Mouse (Mus musculus) G1E (cell line): ENCODE measurements around the gene Fndc3b. TPM values are rescaled to one million over a fixed set of nuclear protein-coding genes. Genes with fewer than 3 reads are reported as not detected.

Experiments used
- ATAC-seq: 2 replicates; pipeline ENCODE4 v1.8.0; 2016; ENCODE audit warnings: mild to moderate bottlenecking; ENCODE audit not compliant: insufficient number of reproducible peaks, poor library complexity, low FRiP score, severe bottlenecking; ENCODE audit errors: extremely low read depth
- DNase-seq: peaks from one replicate; pipeline ENCODE4 v3.0.0; 2012; ENCODE audit warnings: low spot score
- H3K27me3 ChIP-seq: 2 replicates; pipeline ENCODE4 v1.6.1; 2012; ENCODE audit warnings: mild to moderate bottlenecking, low read length, inconsistent platforms; ENCODE audit not compliant: insufficient read depth
- H3K36me3 ChIP-seq: replicated peaks from 2 replicates; pipeline ENCODE3; 2012; ENCODE audit warnings: mild to moderate bottlenecking, inconsistent platforms
- H3K4me1 ChIP-seq: 2 replicates; pipeline ENCODE4 v1.6.1; 2012; ENCODE audit warnings: low read depth, low read length, inconsistent platforms, mixed read lengths; ENCODE audit not compliant: insufficient read depth
- H3K4me3 ChIP-seq: 2 replicates; pipeline ENCODE4 v1.5.1; 2012; ENCODE audit warnings: low read depth, mild to moderate bottlenecking, inconsistent platforms, low read length, moderate library complexity, mixed read lengths
- H3K9me3 ChIP-seq: replicated peaks from 2 replicates; pipeline ENCODE4 v1.6.1; 2012; ENCODE audit warnings: inconsistent platforms
- CTCF ChIP-seq: IDR thresholded peaks from 2 replicates; pipeline ENCODE4 v1.5.1; 2012; ENCODE audit warnings: low read depth, low read length, inconsistent platforms, mixed read lengths
- GATA1 ChIP-seq: IDR thresholded peaks from 2 replicates; pipeline ENCODE4 v1.6.1; 2012; ENCODE audit warnings: borderline replicate concordance, low read length, inconsistent platforms, mixed read lengths
- GATA2 ChIP-seq: IDR thresholded peaks from 2 replicates; pipeline ENCODE4 v1.6.1; 2012; ENCODE audit warnings: low read depth, low read length, inconsistent platforms, borderline replicate concordance
- POLR2AphosphoS5 ChIP-seq: IDR thresholded peaks from 2 replicates; pipeline ENCODE4 v1.6.1; 2012; ENCODE audit warnings: low read depth, low read length, inconsistent platforms; ENCODE audit not compliant: insufficient replicate concordance
- TAL1 ChIP-seq: conservative IDR thresholded peaks from 2 replicates; pipeline ENCODE4 v1.6.1; 2012; ENCODE audit warnings: low read depth, low read length, inconsistent platforms, mixed read lengths
- polyA plus RNA-seq: library from polyadenylated mRNA; stranded (reverse); fragments of >175 nt; gene quantifications from 2 replicates; pipeline ENCODE4 v1.2.3, GENCODE M21; 2012
- total RNA-seq, 2 experiments: library from RNA; stranded (forward) in 1 of 2; stranded (reverse) in 1 of 2; fragments of 200-1000 nt in 1 of 2; fragments of >200 nt in 1 of 2; fragmentation: Nextera tagmentation in 1 of 2; gene quantifications; 2 replicates each; pipeline ENCODE4 v1.2.3; 2014 to 2017

The Fndc3b gene
- total and polyA plus RNA-seq, 3 experiments = 0.16 TPM; not detected in 2

GRCm38 (mm10) chr3:27371725-27372650 is 339.1 kb downstream of the Fndc3b start:
- peaks cover 9% of the 10 kb centered on the region; the same call in 1 of the 2 replicates for H3K27me3 ChIP-seq
- ATAC-seq = no peak
- no peaks in the 10 kb centered on the region for H3K36me3 ChIP-seq
- no peak for DNase-seq
- no peaks in the 10 kb centered on the region; the same call in 1 of the 2 replicates for H3K4me1 ChIP-seq
- no peak for TF ChIP-seq GATA2
- TF ChIP-seq CTCF = no peak
- no peak for TF ChIP-seq POLR2AphosphoS5
- no peak for TF ChIP-seq GATA1
- no peak for TF ChIP-seq TAL1
- H3K4me3 ChIP-seq = 0 out of 2 replicates have a peak overlapping the region, but pooled peaks have one; percentile 12
- H3K9me3 ChIP-seq = no peaks in the 10 kb centered on the region

GRCm38 (mm10) chr3:27371276-27371621 is 339.9 kb downstream of the Fndc3b start, which contains the start of gene Ghsr:
TSS of gene Ghsr (plus strand) at chr3:27371351.
- no peak for DNase-seq
- Histone ChIP-seq H3K4me3 (0 out of 2 replicates have a peak within 1 kb of the TSS, but pooled peaks have one; percentile 12), H3K9me3 (no peaks in the 10 kb centered on the region), H3K4me1 (no peaks in the 10 kb centered on the region; the same call in 1 of the 2 replicates), H3K36me3 (no peaks in the 10 kb centered on the region), H3K27me3 (peaks cover 9% of the 10 kb centered on the region; the same call in 1 of the 2 replicates)
- no peak for ATAC-seq
- no peak for TF ChIP-seq GATA2
- TF ChIP-seq POLR2AphosphoS5 = no peak
- no peak for TF ChIP-seq CTCF
- TF ChIP-seq GATA1 = no peak
- TF ChIP-seq TAL1 = no peak

- H3K4me3 ChIP-seq = no peak overlapping the region
- TF ChIP-seq GATA1 (no peak), CTCF (no peak), POLR2AphosphoS5 (no peak), TAL1 (no peak), GATA2 (no peak)
- ATAC-seq = no peak
- H3K27me3 ChIP-seq = peaks cover 9% of the 10 kb centered on the region; the same call in 1 of the 2 replicates
- H3K4me1 ChIP-seq = no peaks in the 10 kb centered on the region; the same call in 1 of the 2 replicates
- no peaks in the 10 kb centered on the region for H3K9me3 ChIP-seq
- no peak for DNase-seq
- no peaks in the 10 kb centered on the region for H3K36me3 ChIP-seq
Measured at GRCm38 (mm10) chr3:27370582-27371275, 340.4 kb downstream of the Fndc3b start.

DNA sequence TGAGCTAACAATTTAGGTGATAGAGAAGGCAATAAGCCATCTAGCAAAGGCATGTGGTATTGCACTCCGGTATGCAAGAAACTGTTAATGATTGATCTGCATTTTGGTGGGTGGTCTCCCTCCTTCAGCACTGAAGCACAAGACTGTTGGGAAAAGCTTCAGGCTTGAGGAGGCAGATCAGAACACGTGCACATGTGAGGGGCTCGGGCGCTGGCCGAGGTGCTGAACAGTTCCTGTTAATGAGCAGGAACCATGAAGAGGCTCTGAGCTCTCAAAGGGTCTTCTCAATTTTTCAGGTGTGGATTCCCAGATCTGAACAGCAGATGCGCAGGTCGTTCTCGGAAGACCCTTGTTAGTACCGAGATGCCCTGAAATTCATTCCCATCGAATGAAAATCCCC is 341.0 kb downstream of the Fndc3b start:
- Histone ChIP-seq H3K36me3 (no peaks in the 10 kb centered on the region), H3K27me3 (peaks cover 9% of the 10 kb centered on the region; the same call in 1 of the 2 replicates), H3K4me3 (no peak overlapping the region), H3K4me1 (no peaks in the 10 kb centered on the region; the same call in 1 of the 2 replicates), H3K9me3 (no peaks in the 10 kb centered on the region)
- DNase-seq (peak; percentile 40), ATAC-seq (no peak)
- no peak for TF ChIP-seq CTCF
- TF ChIP-seq GATA2 = no peak
- TF ChIP-seq POLR2AphosphoS5 = no peak
- TF ChIP-seq GATA1 = no peak
- no peak for TF ChIP-seq TAL1

Other genes starting within 250 kb of the Fndc3b start
- gene Tmem212, start 185.1 kb upstream of the Fndc3b start, total RNA-seq (2014; fragmentation: Nextera tagmentation) = not detected in 2 replicates
- not detected in 2 replicates for gene Tmem212, start 185.1 kb upstream of the Fndc3b start, total RNA-seq (2017)
- gene Tmem212, start 185.1 kb upstream of the Fndc3b start, polyA plus RNA-seq = not detected in 2 replicates
- 0.38 TPM in 1 of 2 replicates, not detected in the other for gene Pld1, start 227.4 kb upstream of the Fndc3b start, total RNA-seq (2014; fragmentation: Nextera tagmentation)
- 0.41 and 0.82 TPM in 2 replicates for gene Pld1, start 227.4 kb upstream of the Fndc3b start, total RNA-seq (2017)
- not detected in 2 replicates for gene Pld1, start 227.4 kb upstream of the Fndc3b start, polyA plus RNA-seq